Mouse (Mus musculus) neural tube, embryonic 14.5 days (tissue): ENCODE results near the gene G0s2. TPM values are rescaled to one million over a fixed set of nuclear protein-coding genes. Genes with fewer than 3 reads are reported as not detected.

Source experiments
- ATAC-seq: fragments of 200-750 bp; cut with Nextera tagmentation; 2 replicates; pipeline ENCODE4 v1.8.0; 2017; ENCODE audit warnings: low read depth, mild to moderate bottlenecking, moderate TSS enrichment, moderate library complexity
- H3K27ac ChIP-seq: fragments of 300-500 bp; sonication (generic); 2 replicates; pipeline ENCODE4 v1.5.1; 2014; ENCODE audit warnings: low read depth, mild to moderate bottlenecking, control low read depth, low read length, moderate library complexity, mixed read lengths
- H3K27me3 ChIP-seq: fragments of 300-500 bp; sonication (generic); 2 replicates; pipeline ENCODE4 v1.6.1; 2014; ENCODE audit warnings: low read length; ENCODE audit not compliant: control insufficient read depth, insufficient read depth
- H3K36me3 ChIP-seq: fragments of 300-500 bp; sonication (generic); 2 replicates; pipeline ENCODE4 v1.6.1; 2014; ENCODE audit warnings: low read length, mixed read lengths; ENCODE audit not compliant: control insufficient read depth, insufficient read depth
- H3K4me1 ChIP-seq: fragments of 300-500 bp; sonication (generic); 2 replicates; pipeline ENCODE4 v1.6.1; 2014; ENCODE audit warnings: low read length; ENCODE audit not compliant: control insufficient read depth, insufficient read depth
- H3K4me2 ChIP-seq: fragments of 300-500 bp; sonication (generic); 2 replicates; pipeline ENCODE4 v1.6.1; 2014; ENCODE audit warnings: mild to moderate bottlenecking, low read depth, low read length, control low read depth
- H3K4me3 ChIP-seq: fragments of 300-500 bp; sonication (generic); 2 replicates; pipeline ENCODE4 v1.5.1; 2014; ENCODE audit warnings: low read depth, low read length, control low read depth, mixed read lengths
- H3K9ac ChIP-seq: fragments of 300-500 bp; sonication (generic); replicated peaks from 2 replicates; pipeline ENCODE4 v1.6.1; 2014; ENCODE audit warnings: low read depth, mild to moderate bottlenecking, control low read depth, low read length, mixed read lengths
- H3K9me3 ChIP-seq: fragments of 300-500 bp; sonication (generic); 2 replicates; pipeline ENCODE4 v1.6.1; 2016; ENCODE audit warnings: low read length; ENCODE audit not compliant: control insufficient read depth
- WGBS: fragments of 180-500 bp; shearing (Covaris S2); extraction: QIAGEN DNeasy Blood & Tissue Kit; methylation state at CpG from one replicate; pipeline ENCODE4 v1.1.7; 2014; 5-methylcytosine and 5-hydroxymethylcytosine counted together
- polyA plus RNA-seq: library from polyadenylated mRNA; unstranded; fragments of >200 nt; fragmentation: Nextera tagmentation; extraction: Ambion mirVana; gene quantifications from 2 replicates; pipeline ENCODE4 v1.2.1, GENCODE M21; 2014

G0s2 gene
- polyA plus RNA-seq, 1 experiment from 2014 or later = 6.9 TPM

GRCm38 (mm10) chr1:193232732-193233131 lies 40.3 kb downstream of the G0s2 start:
- ATAC-seq = no peak
- Histone ChIP-seq H3K27me3 (no peaks in the 10 kb centered on the region), H3K9me3 (no peaks in the 10 kb centered on the region), H3K4me3 (no peak overlapping the region), H3K36me3 (no peaks in the 10 kb centered on the region), H3K9ac (no peak overlapping the region), H3K27ac (no peak overlapping the region), H3K4me1 (no peaks in the 10 kb centered on the region), H3K4me2 (no peak overlapping the region)
- 87% methylated on average over 2 of the region's 2 CpGs for WGBS

- Histone ChIP-seq H3K4me1 (no peaks in the 10 kb centered on the region), H3K4me2 (no peak overlapping the region), H3K27me3 (no peaks in the 10 kb centered on the region), H3K9ac (no peak overlapping the region), H3K4me3 (no peak overlapping the region), H3K9me3 (no peaks in the 10 kb centered on the region), H3K27ac (no peak overlapping the region), H3K36me3 (no peaks in the 10 kb centered on the region)
- ATAC-seq = no peak
- 75% methylated on average over 5 of the region's 5 CpGs for WGBS
These were observed 42.1 kb downstream of the G0s2 start for GRCm38 (mm10) chr1:193230935-193231334.

- Histone ChIP-seq H3K36me3 (no peaks in the 10 kb centered on the region), H3K4me1 (no peaks in the 10 kb centered on the region), H3K9ac (no peak overlapping the region), H3K27me3 (no peaks in the 10 kb centered on the region), H3K4me3 (no peak overlapping the region), H3K9me3 (no peaks in the 10 kb centered on the region), H3K4me2 (no peak overlapping the region), H3K27ac (no peak overlapping the region)
- no peak for ATAC-seq
- 83% methylated on average over 3 of the region's 3 CpGs for WGBS
These were observed 42.5 kb downstream of the G0s2 start for GRCm38 (mm10) chr1:193230531-193230930.

GRCm38 (mm10) chr1:193229570-193229969 lies 43.4 kb downstream of the G0s2 start:
- no peak for ATAC-seq
- Histone ChIP-seq H3K4me3 (no peak overlapping the region), H3K27me3 (no peaks in the 10 kb centered on the region), H3K36me3 (no peaks in the 10 kb centered on the region), H3K9ac (no peak overlapping the region), H3K4me1 (no peaks in the 10 kb centered on the region), H3K9me3 (no peaks in the 10 kb centered on the region), H3K27ac (no peak overlapping the region), H3K4me2 (no peak overlapping the region)
- WGBS = 98% methylated on average over 5 of the region's 5 CpGs

- H3K4me1 ChIP-seq = no peaks in the 10 kb centered on the region
- H3K4me3 ChIP-seq = no peak overlapping the region
- no peak overlapping the region for H3K9ac ChIP-seq
- 91% methylated on average over 4 of the region's 4 CpGs for WGBS
- H3K4me2 ChIP-seq = no peak overlapping the region
- no peaks in the 10 kb centered on the region for H3K36me3 ChIP-seq
- H3K9me3 ChIP-seq = no peaks in the 10 kb centered on the region
- H3K27ac ChIP-seq = no peak overlapping the region
- ATAC-seq = no peak
- H3K27me3 ChIP-seq = no peaks in the 10 kb centered on the region
These were observed 45.5 kb downstream of the G0s2 start for GRCm38 (mm10) chr1:193227537-193227936.

- WGBS = 59% methylated on average over 7 of the region's 7 CpGs
These were observed 46.1 kb downstream of the G0s2 start for GRCm38 (mm10) chr1:193226724-193227522.

GRCm38 (mm10) chr1:193226114-193226513 lies 46.9 kb downstream of the G0s2 start:
- Histone ChIP-seq H3K27ac (no peak overlapping the region), H3K4me2 (no peak overlapping the region), H3K4me3 (no peak overlapping the region), H3K27me3 (no peaks in the 10 kb centered on the region), H3K9ac (no peak overlapping the region), H3K36me3 (no peaks in the 10 kb centered on the region), H3K4me1 (no peaks in the 10 kb centered on the region), H3K9me3 (no peaks in the 10 kb centered on the region)
- no peak for ATAC-seq
- WGBS = 94% methylated on average over 4 of the region's 4 CpGs

More at GRCm38 (mm10) chr1:193226724-193227522, 46.1 kb downstream of the G0s2 start:
- H3K4me3 ChIP-seq = no peak overlapping the region
- H3K9me3 ChIP-seq = no peaks in the 10 kb centered on the region
- H3K4me1 ChIP-seq = no peaks in the 10 kb centered on the region
- no peaks in the 10 kb centered on the region for H3K27me3 ChIP-seq
- H3K4me2 ChIP-seq = no peak overlapping the region
- H3K36me3 ChIP-seq = no peaks in the 10 kb centered on the region
- H3K27ac ChIP-seq = no peak overlapping the region
- no peak for ATAC-seq
- no peak overlapping the region for H3K9ac ChIP-seq

- 31% methylated on average over 3 of the region's 3 CpGs for WGBS
- Histone ChIP-seq H3K9ac (no peak overlapping the region), H3K27ac (no peak overlapping the region), H3K4me3 (no peak overlapping the region), H3K4me1 (no peaks in the 10 kb centered on the region), H3K9me3 (no peaks in the 10 kb centered on the region), H3K27me3 (no peaks in the 10 kb centered on the region), H3K4me2 (no peak overlapping the region), H3K36me3 (no peaks in the 10 kb centered on the region)
- ATAC-seq = no peak
These were observed 47.5 kb downstream of the G0s2 start for GRCm38 (mm10) chr1:193225531-193225930.
